Mouse (Mus musculus) G1E (cell line): ENCODE measurements around the gene Sstr3.

Experiments used
- CTCF ChIP-seq: IDR thresholded peaks from 2 replicates; pipeline ENCODE4 v1.5.1; 2012; ENCODE audit warnings: low read depth, low read length, inconsistent platforms, mixed read lengths
- POLR2AphosphoS5 ChIP-seq: IDR thresholded peaks from 2 replicates; pipeline ENCODE4 v1.6.1; 2012; ENCODE audit warnings: low read depth, low read length, inconsistent platforms; ENCODE audit not compliant: insufficient replicate concordance
- TAL1 ChIP-seq: conservative IDR thresholded peaks from 2 replicates; pipeline ENCODE4 v1.6.1; 2012; ENCODE audit warnings: low read depth, low read length, inconsistent platforms, mixed read lengths

- TF ChIP-seq CTCF (no peak), TAL1 (no peak), POLR2AphosphoS5 (no peak)
Observed at GRCm38 (mm10) chr15:78528726-78529411, 15.6 kb downstream of the Sstr3 start.
